In genomic region chr5:73904146-73904811, GRCm38 (mm10) we compare ENCODE assay signal across 13 mouse cellular contexts.
"Had no signal": no experiment of that assay in that cellular context is flagged by ENCODE, and none has a peak within 500 bp of the region (broad histone marks: within the 10 kb centered on the region; RNA-seq: fewer than 3 reads in every experiment).

No protein-coding gene starts in this region.

- H3K9me3 ChIP-seq: limb, embryonic 15.5 days; liver, embryonic 12.5 days; midbrain, embryonic 15.5 days had no signal

- H3K4me3 ChIP-seq: left cerebral cortex, adult 2 months; limb, embryonic 15.5 days; liver, embryonic 12.5 days; midbrain, embryonic 15.5 days had no signal

- H3K9ac ChIP-seq: limb, embryonic 15.5 days; liver, embryonic 12.5 days; lung, embryonic 14.5 days; midbrain, embryonic 15.5 days had no signal

- H3K36me3 ChIP-seq: limb, embryonic 15.5 days; liver, embryonic 12.5 days; midbrain, embryonic 15.5 days had no signal

- H3K27ac ChIP-seq: left cerebral cortex, adult 2 months; liver, embryonic 12.5 days; midbrain, embryonic 15.5 days; stomach, postnatal 0 days had no signal

- H3K27me3 ChIP-seq: limb, embryonic 15.5 days; liver, embryonic 12.5 days; midbrain, embryonic 15.5 days had no signal

- ATAC-seq: intestine, embryonic 16.5 days; liver, embryonic 12.5 days; midbrain, embryonic 15.5 days had no signal

- H3K4me2 ChIP-seq: limb, embryonic 15.5 days; liver, embryonic 12.5 days; lung, embryonic 14.5 days; midbrain, embryonic 11.5 days; midbrain, embryonic 15.5 days had no signal

- DNase-seq: lung, embryonic 14.5 days; lung, postnatal 10 days; lung, postnatal 4 days; right cerebral cortex, adult 18-20 months; right cerebral cortex, postnatal 25 days; thymus, postnatal 4 days had no signal
